Mouse (Mus musculus) adrenal gland, postnatal 4 days (tissue): ENCODE results near the gene Col19a1. TPM values are rescaled to one million over a fixed set of nuclear protein-coding genes. Genes with fewer than 3 reads are reported as not detected.
"Not testable (repeated sequence)": the region's sequence is repeated elsewhere in the genome, so short reads cannot be mapped to it uniquely, and the experiment has no call there.

Experiments
- DNase-seq, 2 experiments: peaks; one replicate each; pipeline ENCODE4 v3.0.0; 2021 to 2022; ENCODE audit warnings: low spot score in 2 of 2, mixed read lengths in 2 of 2
- long read RNA-seq, 2 experiments: library from polyadenylated mRNA; stranded (forward); transcript quantifications; one replicate each; pipeline ENCODE4 v2.0.0; 2021
- total RNA-seq, 2 experiments: library from RNA; stranded (reverse); gene quantifications; 2 replicates each; pipeline ENCODE4 v1.2.3; 2021

Col19a1 gene
- total RNA-seq: under 1 TPM; 0.34 to 0.53 TPM
- long read RNA-seq, experiment 1: 0 reads
- long read RNA-seq, experiment 2: 0 reads

DNA sequence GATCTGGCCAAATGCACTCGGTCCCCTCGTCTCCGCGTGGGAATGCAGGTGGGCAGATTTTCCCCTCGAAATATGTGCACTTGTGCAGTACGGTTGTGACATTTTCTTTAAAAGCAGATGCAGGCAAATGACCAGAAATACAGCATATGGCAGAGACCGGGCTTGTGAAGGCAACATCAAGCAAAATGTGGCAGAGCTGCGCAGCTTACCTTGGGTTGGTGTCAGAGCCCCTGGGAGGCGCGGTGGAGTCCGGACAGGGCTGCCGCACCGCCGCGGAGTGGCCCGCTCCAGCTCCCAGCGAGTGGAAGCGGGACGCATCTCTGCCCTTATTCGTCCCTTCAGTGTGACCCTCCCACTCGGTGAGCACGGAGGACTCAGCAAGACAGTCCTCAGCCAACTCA lies at the start of gene Col19a1:
Gene Col19a1, minus strand, starts transcription at position 332 of the 401 bp plus-strand sequence.
- no peak for DNase-seq

- DNase-seq: no peak
Observed at GRCm38 (mm10) chr1:24633553-24634132, 46.4 kb upstream of the Col19a1 start.

GRCm38 (mm10) chr1:24612556-24612955 lies 25.3 kb upstream of the Col19a1 start:
- DNase-seq: not testable (repeated sequence)

DNA sequence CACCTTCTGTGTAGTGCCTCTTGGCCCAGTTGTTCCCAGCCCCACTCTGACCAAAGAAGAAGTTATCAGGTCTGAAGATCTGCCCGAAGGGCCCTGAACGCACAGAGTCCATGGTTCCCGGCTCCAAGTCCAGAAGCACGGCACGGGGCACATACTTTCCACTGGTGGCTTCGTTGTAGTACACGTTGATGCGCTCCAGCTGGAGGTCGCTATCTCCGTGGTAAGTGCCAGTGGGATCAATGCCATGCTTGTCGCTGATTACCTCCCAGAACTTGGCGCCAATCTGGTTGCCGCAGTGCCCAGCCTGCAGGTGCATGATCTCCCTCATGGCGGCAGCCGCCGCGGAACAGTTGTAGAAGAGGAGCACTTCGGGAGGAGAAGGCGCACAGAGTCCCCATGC lies 7.8 kb upstream of the Col19a1 start:
- no peak for DNase-seq

DNA sequence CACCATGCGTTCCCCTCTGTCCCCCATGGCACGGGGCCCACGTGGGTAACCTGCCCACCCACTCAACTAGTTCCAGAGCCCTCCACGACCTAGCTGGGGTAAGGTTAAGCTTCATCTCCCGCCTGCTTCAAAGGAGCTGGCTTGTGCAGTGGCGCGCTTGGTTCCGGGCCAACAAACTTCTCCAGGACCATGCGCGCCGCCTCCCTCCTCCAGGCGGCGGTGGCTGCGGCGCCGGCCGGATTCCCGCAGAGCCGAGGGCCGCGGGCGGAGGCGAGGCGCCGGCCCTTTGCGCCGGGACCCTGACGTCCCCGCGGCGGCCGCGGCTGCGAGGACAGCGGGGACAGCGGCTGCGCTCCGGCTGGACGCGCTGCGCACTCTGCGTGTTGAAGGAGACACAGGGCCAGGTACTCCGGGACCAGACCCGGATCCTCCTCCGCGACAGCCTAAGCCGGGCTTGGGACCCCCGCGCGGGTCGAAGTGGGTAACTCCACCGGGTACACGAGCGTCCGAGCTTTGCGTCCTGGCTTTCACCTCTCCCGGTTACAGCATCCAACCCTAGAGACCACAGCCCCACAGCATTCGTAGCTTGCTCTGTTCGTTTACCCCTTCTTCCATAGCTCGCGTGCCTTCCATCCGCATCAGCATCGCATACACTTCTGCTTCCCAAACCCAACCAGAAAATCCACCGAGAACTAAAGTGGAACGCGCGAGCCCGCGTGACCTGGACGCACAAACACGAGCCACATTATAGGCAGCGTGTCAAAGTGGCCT lies 717 bp downstream of the Col19a1 start:
- no peak for DNase-seq

GRCm38 (mm10) chr1:24572602-24573001 lies 14.7 kb downstream of the Col19a1 start:
- no peak for DNase-seq

GRCm38 (mm10) chr1:24564113-24564512 lies 23.2 kb downstream of the Col19a1 start:
- no peak for DNase-seq

- DNase-seq: no peak
Observed at GRCm38 (mm10) chr1:24558005-24558404, 29.3 kb downstream of the Col19a1 start.

DNA sequence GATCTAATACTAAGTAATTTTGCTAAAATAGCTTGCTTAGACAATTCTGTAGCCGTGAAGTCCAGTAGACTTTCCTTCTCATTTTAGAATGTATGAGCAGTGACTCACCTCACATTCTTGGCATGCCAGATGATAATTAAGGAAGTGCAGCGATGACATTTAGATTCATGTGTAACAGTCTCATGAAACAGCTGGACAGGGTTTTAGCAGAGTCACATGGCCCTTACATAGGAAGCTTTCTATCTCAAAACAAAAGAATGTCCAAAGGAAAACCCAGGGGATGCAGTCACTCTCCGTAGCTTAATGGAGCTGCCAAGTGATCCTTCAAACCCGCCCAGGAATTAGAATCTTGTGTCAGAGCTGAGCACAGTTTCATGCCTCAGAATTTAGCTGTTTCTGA lies 33.8 kb downstream of the Col19a1 start:
- DNase-seq: no peak

DNA sequence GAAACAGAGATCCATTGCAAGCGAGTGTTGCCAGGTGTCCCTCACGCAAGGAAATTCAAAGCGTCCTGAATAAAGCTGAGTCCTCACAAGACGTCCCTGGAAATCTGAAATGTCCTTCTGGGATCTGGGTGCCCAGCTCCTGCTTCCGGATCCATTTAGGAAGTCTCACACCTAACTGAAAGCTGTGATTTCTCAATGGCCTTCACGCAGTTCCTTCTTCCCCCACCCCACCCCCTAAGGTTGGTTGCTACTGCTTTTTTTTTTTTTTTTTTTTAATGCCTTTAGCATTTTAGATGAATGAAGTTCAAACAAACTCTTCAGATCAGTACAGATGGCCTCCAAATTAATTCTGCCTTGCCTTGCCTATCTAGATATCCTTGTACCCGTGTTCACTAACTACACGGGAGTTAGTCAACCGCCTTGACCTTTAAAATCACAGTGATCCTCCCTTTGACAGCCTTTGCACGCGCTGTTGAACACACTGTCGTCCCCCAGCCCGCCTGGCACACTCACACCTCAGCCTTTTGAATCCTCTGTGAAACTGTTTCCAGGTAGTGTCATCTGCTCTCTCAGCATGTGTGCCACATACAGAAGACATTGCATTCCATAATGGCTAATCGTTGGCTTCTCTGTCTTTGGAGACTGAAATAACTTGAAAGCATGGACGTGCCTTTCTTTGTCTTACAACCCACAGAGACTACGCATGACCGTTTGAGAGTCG lies 36.6 kb downstream of the Col19a1 start:
- DNase-seq: no peak

- no peak for DNase-seq
Observed at GRCm38 (mm10) chr1:24550031-24550430, 37.2 kb downstream of the Col19a1 start.

GRCm38 (mm10) chr1:24549050-24549449 lies 38.2 kb downstream of the Col19a1 start:
- DNase-seq: no peak

- DNase-seq: no peak
Observed at GRCm38 (mm10) chr1:24547574-24547973, 39.7 kb downstream of the Col19a1 start.

DNA sequence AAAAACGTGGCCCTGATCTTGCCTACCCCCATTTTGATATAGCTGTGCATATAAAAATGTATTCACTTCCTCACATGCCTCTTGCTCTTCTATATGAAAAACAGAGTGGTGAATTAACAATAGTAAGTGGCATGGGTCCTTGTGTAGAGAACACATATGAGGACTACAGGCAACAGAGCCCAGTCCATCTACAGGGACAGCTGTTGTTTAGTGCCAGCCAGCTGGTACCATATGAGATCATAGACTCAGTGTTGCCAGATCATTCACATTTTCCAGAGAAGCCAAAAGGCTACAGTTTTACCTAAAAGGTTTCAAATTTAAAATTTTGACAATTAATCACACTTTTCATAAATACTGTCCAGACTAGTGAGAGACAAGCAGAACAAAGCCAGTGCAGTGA lies 47.4 kb downstream of the Col19a1 start:
- DNase-seq: no peak

DNA sequence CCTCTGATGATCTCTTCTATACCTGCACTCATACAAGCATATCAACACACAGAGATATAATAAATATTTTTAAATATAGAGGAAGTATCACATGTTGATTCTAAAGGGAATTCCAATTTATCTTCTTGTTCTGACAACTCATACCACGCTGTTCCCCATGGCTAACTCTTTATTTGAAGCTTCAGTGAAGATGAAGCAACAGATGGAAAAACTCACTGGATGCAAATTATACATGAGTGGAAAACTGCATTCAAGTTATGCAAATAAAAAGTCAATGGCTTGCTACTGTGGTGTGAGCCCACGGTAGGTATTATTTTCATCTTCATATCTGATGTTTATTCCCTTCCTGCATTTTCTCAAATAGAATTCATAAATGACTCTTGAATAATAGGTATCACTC lies 60.1 kb downstream of the Col19a1 start:
- DNase-seq: no peak

DNA sequence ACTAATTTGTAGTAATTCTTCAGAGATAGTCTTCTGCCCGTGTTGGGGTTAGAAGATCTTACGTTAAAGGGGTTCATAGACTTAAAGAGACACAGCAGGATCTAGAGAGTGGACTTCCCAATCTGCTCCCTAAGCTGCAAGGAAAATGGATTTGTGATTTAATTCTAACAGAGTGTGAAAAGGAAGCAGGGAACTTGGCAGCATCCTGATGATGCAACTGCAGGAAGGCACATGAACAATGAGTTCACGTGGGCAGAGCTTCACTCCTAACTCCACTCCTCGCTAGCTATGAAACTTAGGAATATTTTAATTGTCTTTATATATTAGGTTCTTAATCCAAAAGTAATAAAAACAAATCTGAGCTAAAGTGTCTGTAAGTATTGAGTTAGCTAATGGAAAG lies 69.8 kb downstream of the Col19a1 start:
- DNase-seq: no peak

DNA sequence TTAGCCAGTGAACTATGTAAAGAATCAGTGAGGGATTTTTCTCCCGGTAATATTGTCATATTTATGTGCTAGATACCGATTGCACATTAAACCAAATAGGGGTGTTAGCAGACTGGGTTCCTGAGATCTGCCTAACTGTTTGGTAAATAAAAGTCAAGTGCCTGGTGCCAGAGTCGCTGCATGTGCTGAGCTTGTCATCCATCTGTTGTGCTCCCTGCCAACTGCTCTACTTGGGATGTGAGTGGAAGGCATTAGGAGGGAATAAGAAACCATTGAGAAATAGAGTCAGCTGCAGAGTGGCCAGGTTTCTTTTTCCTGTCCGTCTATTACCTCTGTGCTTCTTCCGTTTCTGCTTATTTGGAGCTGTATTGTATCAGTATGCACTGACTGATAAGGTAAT lies 71.9 kb downstream of the Col19a1 start:
- DNase-seq: no peak

GRCm38 (mm10) chr1:24511536-24511935 lies 75.7 kb downstream of the Col19a1 start:
- DNase-seq: no peak

- no peak for DNase-seq
Observed at GRCm38 (mm10) chr1:24495400-24495799, 91.9 kb downstream of the Col19a1 start.

- DNase-seq: no peak
Observed at GRCm38 (mm10) chr1:24484161-24484560, 103.1 kb downstream of the Col19a1 start.

- no peak for DNase-seq
Observed at GRCm38 (mm10) chr1:24471096-24471710, 116.1 kb downstream of the Col19a1 start.

DNA sequence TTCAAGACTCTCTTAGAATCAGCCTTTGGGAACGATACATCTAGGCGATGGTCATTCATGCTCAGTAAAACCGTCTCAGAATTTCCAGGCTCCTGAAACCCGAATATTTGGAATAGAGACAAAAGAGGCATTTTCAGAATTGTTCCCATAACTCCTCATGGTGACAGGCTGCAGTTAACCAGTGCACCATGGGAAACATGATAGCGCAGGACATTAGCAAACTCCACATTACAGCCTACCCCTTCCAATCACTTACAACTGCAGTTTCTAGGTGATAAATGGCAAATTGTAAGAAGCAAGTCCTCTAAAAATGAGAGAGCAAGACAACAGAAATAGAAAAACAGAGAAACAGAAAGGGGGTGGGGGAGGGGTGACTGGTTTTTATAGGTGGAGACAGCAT lies 116.6 kb downstream of the Col19a1 start:
- DNase-seq: no peak
